Mouse (Mus musculus) embryonic facial prominence, embryonic 14.5 days (tissue): ENCODE data around the gene Zfp473. TPM values are rescaled to one million over a fixed set of nuclear protein-coding genes. Genes with fewer than 3 reads are reported as not detected.
"Not testable (repeated sequence)": the region's sequence is repeated elsewhere in the genome, so short reads cannot be mapped to it uniquely, and the experiment has no call there.

Experiments
- ATAC-seq: fragments of 200-750 bp; cut with Nextera tagmentation; 2 replicates; pipeline ENCODE4 v1.8.0; 2017; ENCODE audit warnings: low read depth, moderate number of reproducible peaks, moderate TSS enrichment
- DNase-seq: peaks from one replicate; pipeline ENCODE4 v3.0.0-alpha.2; 2015; ENCODE audit warnings: low spot score
- H3K27ac ChIP-seq: fragments of 300-500 bp; sonication (generic); replicated peaks from 2 replicates; pipeline ENCODE4 v1.5.1; 2014; ENCODE audit warnings: low read depth, mild to moderate bottlenecking, low read length, moderate library complexity
- H3K27me3 ChIP-seq: fragments of 300-500 bp; sonication (generic); replicated peaks from 2 replicates; pipeline ENCODE4 v1.6.1; 2014; ENCODE audit warnings: low read length; ENCODE audit not compliant: control insufficient read depth, insufficient read depth
- H3K36me3 ChIP-seq: fragments of 300-500 bp; sonication (generic); 2 replicates; pipeline ENCODE4 v1.6.1; 2014; ENCODE audit warnings: low read length, mixed read lengths; ENCODE audit not compliant: control insufficient read depth, insufficient read depth
- H3K4me1 ChIP-seq: fragments of 300-500 bp; sonication (generic); 2 replicates; pipeline ENCODE4 v1.6.1; 2014; ENCODE audit warnings: antibody characterized with exemption, low read length; ENCODE audit not compliant: control insufficient read depth, insufficient read depth
- H3K4me2 ChIP-seq: fragments of 300-500 bp; sonication (generic); 2 replicates; pipeline ENCODE4 v1.6.1; 2014; ENCODE audit warnings: low read depth, mild to moderate bottlenecking, low read length, moderate library complexity, mixed read lengths
- H3K4me3 ChIP-seq: fragments of 300-500 bp; sonication (generic); 2 replicates; pipeline ENCODE4 v1.5.1; 2014; ENCODE audit warnings: low read depth, mild to moderate bottlenecking, low read length
- H3K9ac ChIP-seq: fragments of 300-500 bp; sonication (generic); 2 replicates; pipeline ENCODE4 v1.6.1; 2014; ENCODE audit warnings: low read depth, mild to moderate bottlenecking, low read length, moderate library complexity, mixed read lengths
- H3K9me3 ChIP-seq: fragments of 300-500 bp; sonication (generic); 2 replicates; pipeline ENCODE4 v1.6.1; 2016; ENCODE audit warnings: low read length; ENCODE audit not compliant: control insufficient read depth
- WGBS: fragments of 180-500 bp; shearing (Covaris S2); extraction: QIAGEN DNeasy Blood & Tissue Kit; methylation state at CpG from one replicate; pipeline ENCODE4 v1.1.7; 2014; 5-methylcytosine and 5-hydroxymethylcytosine counted together
- polyA plus RNA-seq: library from polyadenylated mRNA; unstranded; fragments of >200 nt; fragmentation: Nextera tagmentation; extraction: Ambion mirVana; gene quantifications from 2 replicates; pipeline ENCODE4 v1.2.1, GENCODE M21; 2014

Zfp473 gene
- polyA plus RNA-seq, 1 experiment from 2014 or later: 1.1 TPM

DNA sequence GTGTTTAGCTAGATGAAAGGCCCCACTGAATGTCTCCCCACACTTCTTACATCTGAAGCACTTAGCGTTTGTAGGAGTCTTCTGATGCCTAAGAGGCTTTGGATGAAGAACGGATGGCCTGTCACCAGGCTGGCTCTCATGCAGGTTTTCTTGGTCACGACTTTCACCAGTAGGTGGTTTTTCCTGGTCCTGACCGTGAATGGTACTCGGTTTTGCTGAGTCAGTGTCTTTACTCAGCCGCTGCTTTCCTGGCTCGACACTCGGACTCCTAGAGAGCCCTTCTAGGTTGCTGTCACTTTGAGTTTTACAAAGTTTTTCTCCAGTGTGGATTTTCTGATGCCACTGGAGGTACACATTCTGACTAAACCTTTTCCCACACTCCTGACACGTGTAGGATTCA lies 17.1 kb downstream of the Zfp473 start:
- Histone ChIP-seq H3K9ac (no peak overlapping the region), H3K36me3 (0 out of 2 replicates have a peak, but pooled peaks cover 16% of the 10 kb centered on the region), H3K4me3 (no peak overlapping the region), H3K4me1 (no peaks in the 10 kb centered on the region), H3K4me2 (no peak overlapping the region), H3K27ac (no peak overlapping the region), H3K27me3 (no peaks in the 10 kb centered on the region), H3K9me3 (no peaks in the 10 kb centered on the region)
- DNase-seq (no peak), ATAC-seq (no peak)
- 84% methylated on average over 9 of the region's 9 CpGs for WGBS

DNA sequence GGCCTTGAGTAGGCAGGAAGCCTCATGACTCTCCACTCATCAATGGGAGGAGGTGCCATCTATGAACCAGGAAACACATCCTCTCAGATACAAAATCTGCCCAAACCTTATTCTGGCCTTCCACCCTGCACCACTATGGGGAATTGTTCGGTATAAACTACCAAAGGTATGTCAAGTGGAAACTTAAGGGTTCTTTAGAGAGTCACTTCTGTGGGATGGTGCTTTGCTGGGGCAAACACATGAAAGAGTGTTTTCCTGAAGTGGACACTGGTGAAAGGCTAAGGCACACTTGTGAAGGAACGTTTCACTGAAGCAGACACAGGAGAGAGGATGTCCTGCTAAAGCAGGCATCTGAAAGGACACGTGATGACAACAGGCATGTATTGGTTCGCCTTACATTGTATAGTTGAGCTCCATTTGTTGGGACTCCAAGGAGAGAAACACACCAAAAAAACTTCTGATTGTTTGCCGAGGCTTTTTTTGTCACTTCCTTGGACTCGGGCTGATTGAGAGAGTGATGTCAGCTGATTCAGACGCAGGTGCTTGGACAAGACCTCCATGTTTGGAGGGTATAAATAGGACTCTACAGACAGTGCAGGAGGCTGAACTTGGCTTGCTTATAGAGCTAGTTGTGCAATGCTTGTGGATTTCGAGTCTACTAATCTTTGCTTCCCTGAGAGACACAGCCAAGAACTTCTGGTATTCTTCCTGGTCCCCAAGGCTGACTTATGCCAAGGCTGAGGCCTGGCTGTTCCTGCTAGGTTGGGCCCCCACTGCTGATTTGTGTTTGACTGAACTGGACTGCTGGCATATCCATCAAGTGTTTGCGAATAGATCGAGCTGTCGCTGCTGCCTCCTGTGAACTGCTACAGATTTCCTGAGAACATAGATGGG lies 22.5 kb downstream of the Zfp473 start:
- no peak for DNase-seq

DNA sequence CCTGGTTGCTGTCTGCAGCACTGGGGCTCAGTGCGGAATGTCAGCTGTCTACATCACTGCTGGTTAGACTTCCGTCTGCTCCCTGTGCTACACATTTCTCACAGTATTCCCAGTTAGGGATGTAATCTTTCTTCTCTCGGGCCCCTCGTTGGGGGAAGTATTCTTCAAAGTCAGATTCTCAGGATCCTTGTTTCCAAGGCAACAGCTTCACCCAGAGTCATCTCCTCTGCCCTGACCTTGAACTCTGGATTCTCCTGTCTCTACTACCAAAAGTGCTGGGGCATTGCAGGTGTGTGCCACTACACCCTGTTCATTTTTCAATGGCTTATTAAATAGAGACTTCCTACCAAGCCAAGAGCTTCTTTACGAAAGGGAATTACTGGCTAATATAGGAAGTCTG lies 23.7 kb downstream of the Zfp473 start:
- Histone ChIP-seq H3K4me3 (no peak overlapping the region), H3K4me2 (no peak overlapping the region), H3K36me3 (no peaks in the 10 kb centered on the region), H3K27ac (no peak overlapping the region), H3K9ac (no peak overlapping the region), H3K4me1 (no peaks in the 10 kb centered on the region), H3K9me3 (no peaks in the 10 kb centered on the region), H3K27me3 (no peaks in the 10 kb centered on the region)
- DNase-seq (no peak), ATAC-seq (no peak)
- WGBS: 72% methylated on average over 5 of the region's 5 CpGs

More for the DNA sequence above, 22.5 kb downstream of the Zfp473 start:
- Histone ChIP-seq H3K27me3 (no peaks in the 10 kb centered on the region), H3K4me3 (no peak overlapping the region), H3K36me3 (0 out of 2 replicates have a peak, but pooled peaks cover 6% of the 10 kb centered on the region), H3K9me3 (no peaks in the 10 kb centered on the region), H3K4me1 (no peaks in the 10 kb centered on the region), H3K4me2 (no peak overlapping the region), H3K27ac (no peak overlapping the region), H3K9ac (no peak overlapping the region)
- no peak for ATAC-seq
- WGBS: 84% methylated on average over 11 of the region's 11 CpGs

DNA sequence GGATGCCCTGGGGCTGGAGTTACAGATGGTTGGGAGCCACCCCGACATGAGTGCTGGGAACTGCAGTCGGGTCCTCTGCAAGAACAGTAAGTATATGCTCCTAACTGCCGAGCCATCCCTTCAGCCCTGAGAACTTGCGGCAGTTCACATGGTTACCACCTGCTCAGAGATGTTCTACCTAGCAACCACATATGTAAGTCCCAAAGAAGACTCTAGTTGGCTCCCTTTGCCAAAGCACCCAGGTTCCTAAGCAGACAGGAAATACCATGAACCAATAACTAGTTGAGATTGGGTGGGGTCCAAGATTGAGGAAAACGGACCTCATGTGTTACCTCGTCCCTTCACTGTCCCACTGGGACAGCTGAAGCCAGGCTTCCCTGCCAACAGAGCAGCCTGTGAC lies 24.5 kb downstream of the Zfp473 start:
- ATAC-seq (no peak), DNase-seq (no peak)
- H3K36me3 ChIP-seq: no peaks in the 10 kb centered on the region
- no peak overlapping the region for H3K4me2 ChIP-seq
- WGBS: 62% methylated on average over 6 of the region's 6 CpGs
- H3K27ac ChIP-seq: no peak overlapping the region
- H3K4me1 ChIP-seq: no peaks in the 10 kb centered on the region
- no peaks in the 10 kb centered on the region for H3K9me3 ChIP-seq
- H3K4me3 ChIP-seq: no peak overlapping the region
- no peak overlapping the region for H3K9ac ChIP-seq
- no peaks in the 10 kb centered on the region for H3K27me3 ChIP-seq

DNA sequence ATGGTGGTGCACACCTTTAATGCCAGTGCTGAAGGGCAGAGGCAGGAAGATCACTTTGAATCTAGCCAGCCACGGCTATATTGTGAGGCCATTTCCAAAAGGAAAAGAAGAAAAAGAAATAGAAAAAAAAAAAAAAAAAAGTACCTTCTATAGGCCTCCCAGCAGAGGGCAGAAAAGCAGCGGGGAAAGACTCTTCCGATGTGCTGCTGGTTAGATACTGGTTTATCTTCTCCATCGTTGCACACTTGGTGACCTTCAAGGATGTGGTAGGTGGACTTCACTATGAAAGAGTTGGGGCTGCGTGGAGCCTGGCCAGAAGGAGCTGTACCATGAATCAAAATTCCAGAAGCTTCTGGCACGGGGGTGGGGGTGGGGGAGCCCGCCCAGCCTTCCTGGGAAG lies 26.5 kb downstream of the Zfp473 start:
- Histone ChIP-seq H3K9me3 (no peaks in the 10 kb centered on the region), H3K27me3 (no peaks in the 10 kb centered on the region), H3K4me3 (no peak overlapping the region), H3K4me2 (no peak overlapping the region), H3K9ac (no peak overlapping the region), H3K27ac (no peak overlapping the region), H3K4me1 (no peaks in the 10 kb centered on the region), H3K36me3 (no peaks in the 10 kb centered on the region)
- DNase-seq (no peak), ATAC-seq (no peak)
- 12% methylated on average over 7 of the region's 7 CpGs for WGBS

DNA sequence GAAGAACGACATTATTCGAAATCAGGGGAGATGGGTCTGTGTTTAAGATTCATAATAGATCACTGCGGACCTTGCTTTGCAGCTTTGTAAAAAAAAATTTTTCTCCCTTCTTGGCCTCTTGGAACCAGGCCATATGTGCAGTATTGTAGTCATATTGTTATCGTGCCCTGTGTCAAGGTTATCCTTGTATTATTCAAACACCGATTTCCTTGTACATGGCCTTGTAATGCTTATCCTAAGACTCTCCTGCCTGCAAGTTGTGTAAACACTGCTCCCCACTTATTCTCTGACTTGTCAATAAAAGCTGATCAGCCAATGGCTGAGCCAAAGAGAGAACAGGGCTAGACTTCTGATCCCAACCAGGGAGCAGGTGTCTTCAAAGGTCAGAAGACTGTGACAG lies 28.8 kb downstream of the Zfp473 start:
- no peak overlapping the region for H3K27ac ChIP-seq

DNA sequence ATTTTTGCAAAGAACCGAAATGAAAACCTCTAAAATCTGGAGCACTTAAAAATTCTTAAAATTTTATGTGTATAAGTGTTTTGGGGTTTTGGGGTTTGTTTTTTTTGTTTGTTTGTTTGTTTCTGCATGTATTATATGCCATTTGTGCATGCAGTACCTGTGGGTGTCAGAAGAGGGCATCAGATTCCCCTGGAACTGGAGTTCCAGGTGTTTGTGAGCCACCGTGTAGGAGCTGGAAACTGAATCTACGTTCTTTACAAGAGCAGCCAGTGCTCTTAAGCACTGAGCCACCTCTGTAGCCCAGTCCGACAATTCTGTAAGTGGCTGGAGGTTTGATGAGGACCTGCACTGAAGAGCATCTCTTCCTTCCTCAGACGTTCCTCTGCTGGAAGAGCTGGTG lies 41.0 kb downstream of the Zfp473 start:
- ATAC-seq (no peak), DNase-seq (no peak)
- H3K4me2 ChIP-seq: no peak overlapping the region
- H3K4me1 ChIP-seq: no peaks in the 10 kb centered on the region
- no peak overlapping the region for H3K9ac ChIP-seq
- 0 out of 2 replicates have a peak, but pooled peaks cover 5% of the 10 kb centered on the region for H3K9me3 ChIP-seq
- H3K27ac ChIP-seq: no peak overlapping the region
- no peaks in the 10 kb centered on the region for H3K36me3 ChIP-seq
- H3K4me3 ChIP-seq: no peak overlapping the region
- WGBS: 83% methylated on average over 5 of the region's 5 CpGs
- H3K27me3 ChIP-seq: no peaks in the 10 kb centered on the region

More for the DNA sequence above, 28.8 kb downstream of the Zfp473 start:
- DNase-seq (no peak), ATAC-seq (no peak)
- H3K4me3 ChIP-seq: no peak overlapping the region
- WGBS: 82% methylated on average over 5 of the region's 5 CpGs
- H3K27me3 ChIP-seq: no peaks in the 10 kb centered on the region
- H3K4me2 ChIP-seq: no peak overlapping the region
- H3K9ac ChIP-seq: no peak overlapping the region
- H3K36me3 ChIP-seq: no peaks in the 10 kb centered on the region
- H3K4me1 ChIP-seq: no peaks in the 10 kb centered on the region
- no peaks in the 10 kb centered on the region for H3K9me3 ChIP-seq

DNA sequence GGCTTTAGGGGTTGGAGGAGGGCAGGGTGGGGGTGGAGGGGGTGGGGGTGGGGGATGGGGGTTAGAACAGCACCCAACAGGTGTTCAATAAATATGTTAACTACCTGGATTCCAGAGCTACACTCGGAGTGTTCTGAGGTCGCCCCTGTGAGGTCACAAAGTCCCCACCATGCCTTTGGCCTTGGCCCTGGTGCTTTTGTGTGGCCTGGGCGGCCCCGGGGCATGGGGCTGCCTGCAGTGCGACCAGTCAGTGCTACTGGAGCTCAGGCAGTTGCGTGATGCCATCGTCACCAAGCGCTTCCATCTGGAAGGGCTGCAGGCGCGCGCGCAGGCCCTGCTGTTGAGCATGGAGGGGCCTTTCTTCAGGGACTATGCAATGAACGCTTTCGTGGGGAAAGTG lies 42.3 kb downstream of the Zfp473 start, which contains the start of gene Izumo2:
Gene Izumo2, plus strand, starts transcription at position 169 of the 400 bp plus-strand sequence.
- 70% methylated on average over 14 of the region's 14 CpGs for WGBS
- no peaks in the 10 kb centered on the region for H3K4me1 ChIP-seq
- 0 out of 2 replicates have a peak, but pooled peaks cover 5% of the 10 kb centered on the region for H3K9me3 ChIP-seq
- H3K27me3 ChIP-seq: no peaks in the 10 kb centered on the region
- no peaks in the 10 kb centered on the region for H3K36me3 ChIP-seq
- no peak within 1 kb of the TSS for H3K9ac ChIP-seq
- H3K4me3 ChIP-seq: no peak within 1 kb of the TSS
- no peak within 1 kb of the TSS for H3K27ac ChIP-seq
- DNase-seq: no peak
- ATAC-seq: no peak
- H3K4me2 ChIP-seq: no peak within 1 kb of the TSS

DNA sequence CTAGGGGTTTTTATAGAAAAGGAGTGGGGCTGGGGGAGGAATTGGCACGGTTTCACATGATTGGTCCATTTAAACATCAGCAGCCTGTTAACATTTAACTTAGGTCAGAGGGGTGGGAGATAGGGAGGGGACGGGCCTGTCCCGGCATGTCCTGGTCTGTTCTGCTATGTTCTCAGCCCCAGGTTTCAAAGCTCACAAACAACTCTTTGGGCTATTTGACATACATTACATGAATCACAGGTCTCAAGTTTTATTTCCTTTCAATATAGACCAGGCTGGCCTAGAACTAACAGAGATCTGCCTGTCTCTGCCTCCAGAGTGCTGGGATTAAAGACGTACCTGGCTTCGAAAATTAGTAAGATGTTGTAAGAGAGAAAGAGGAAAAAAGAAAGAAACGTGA lies 42.8 kb downstream of the Zfp473 start:
- not testable (repeated sequence) for H3K4me1 ChIP-seq, DNase-seq, H3K27ac ChIP-seq, ATAC-seq, H3K36me3 ChIP-seq, H3K27me3 ChIP-seq, H3K9me3 ChIP-seq, H3K4me3 ChIP-seq, H3K9ac ChIP-seq, H3K4me2 ChIP-seq
- 88% methylated on average over 5 of the region's 6 CpGs for WGBS
